Mouse (Mus musculus) thymus, adult 18-20 months (tissue): ENCODE results near the gene Rhobtb1.

Source experiments
- DNase-seq, 2 experiments: peaks; one replicate each; pipeline ENCODE4 v3.0.0; 2022; ENCODE audit warnings: mixed read lengths in 2 of 2

Gene Rhobtb1

GRCm38 (mm10) chr10:69328656-69329046, 177.4 kb downstream of the Rhobtb1 start:
- no peak for DNase-seq

GRCm38 (mm10) chr10:69331231-69331630, 180.0 kb downstream of the Rhobtb1 start:
- DNase-seq, result no peak

GRCm38 (mm10) chr10:69333212-69333611, 182.0 kb downstream of the Rhobtb1 start:
- no peak for DNase-seq

- DNase-seq, result no peak
Observed at GRCm38 (mm10) chr10:69334271-69335194, 183.3 kb downstream of the Rhobtb1 start.

GRCm38 (mm10) chr10:69335195-69335536, 183.9 kb downstream of the Rhobtb1 start:
- DNase-seq, result no peak

GRCm38 (mm10) chr10:69335611-69336010, 184.4 kb downstream of the Rhobtb1 start:
- no peak for DNase-seq

- no peak for DNase-seq
Observed at GRCm38 (mm10) chr10:69336219-69336618, 185.0 kb downstream of the Rhobtb1 start.

GRCm38 (mm10) chr10:69340001-69340400, 188.8 kb downstream of the Rhobtb1 start:
- DNase-seq, result no peak
